Mouse (Mus musculus) midbrain, postnatal 0 days (tissue): ENCODE data around the gene Fcer1g. TPM values are rescaled to one million over a fixed set of nuclear protein-coding genes. Genes with fewer than 3 reads are reported as not detected.

Experiments used
- ATAC-seq: fragments of 200-750 bp; cut with Nextera tagmentation; 2 replicates; pipeline ENCODE4 v1.8.0; 2017; ENCODE audit warnings: moderate number of reproducible peaks, mild to moderate bottlenecking, moderate TSS enrichment, moderate library complexity; ENCODE audit not compliant: low FRiP score
- DNase-seq: peaks from one replicate; pipeline ENCODE4 v3.0.0-alpha.2; 2015; ENCODE audit warnings: low spot score
- H3K27ac ChIP-seq: fragments of 300-500 bp; sonication (generic); 2 replicates; pipeline ENCODE4 v1.5.1; 2014; ENCODE audit warnings: low read depth, mild to moderate bottlenecking, low read length, mixed read lengths
- H3K27me3 ChIP-seq: fragments of 300-500 bp; sonication (generic); 2 replicates; pipeline ENCODE4 v1.6.1; 2014; ENCODE audit warnings: low read length, control low read depth, mixed read lengths; ENCODE audit not compliant: insufficient read depth
- H3K36me3 ChIP-seq: fragments of 300-500 bp; sonication (generic); 2 replicates; pipeline ENCODE4 v1.6.1; 2014; ENCODE audit warnings: low read length, control low read depth, mixed read lengths; ENCODE audit not compliant: insufficient read depth
- H3K4me1 ChIP-seq: fragments of 300-500 bp; sonication (generic); 2 replicates; pipeline ENCODE4 v1.6.1; 2014; ENCODE audit warnings: mild to moderate bottlenecking, control low read depth, antibody characterized with exemption, low read length, mixed read lengths; ENCODE audit not compliant: insufficient read depth
- H3K4me2 ChIP-seq: fragments of 300-500 bp; sonication (generic); 2 replicates; pipeline ENCODE4 v1.6.1; 2014; ENCODE audit warnings: low read depth, mild to moderate bottlenecking, low read length, mixed read lengths; ENCODE audit not compliant: poor library complexity, severe bottlenecking
- H3K4me3 ChIP-seq: fragments of 300-500 bp; sonication (generic); 2 replicates; pipeline ENCODE4 v1.5.1; 2014; ENCODE audit warnings: low read depth, mild to moderate bottlenecking, low read length, moderate library complexity
- H3K9ac ChIP-seq: fragments of 300-500 bp; sonication (generic); replicated peaks from 2 replicates; pipeline ENCODE4 v1.6.1; 2014; ENCODE audit warnings: mild to moderate bottlenecking, low read length, moderate library complexity, mixed read lengths; ENCODE audit not compliant: poor library complexity, severe bottlenecking
- H3K9me3 ChIP-seq: fragments of 300-500 bp; sonication (generic); 2 replicates; pipeline ENCODE4 v1.6.1; 2016; ENCODE audit warnings: low read length, control low read depth
- CTCF ChIP-seq: IDR thresholded peaks from 2 replicates; pipeline ENCODE4 v1.5.1; 2016; ENCODE audit warnings: antibody characterized with exemption, mild to moderate bottlenecking
- WGBS: fragments of 180-500 bp; shearing (Covaris S2); extraction: QIAGEN DNeasy Blood & Tissue Kit; methylation state at CpG from one replicate; pipeline ENCODE4 v1.1.7; 2014; 5-methylcytosine and 5-hydroxymethylcytosine counted together
- polyA plus RNA-seq: library from polyadenylated mRNA; unstranded; fragments of >200 nt; fragmentation: Nextera tagmentation; extraction: Ambion mirVana; gene quantifications from 2 replicates; pipeline ENCODE4 v1.2.1, GENCODE M21; 2015
- total RNA-seq: library from RNA; depleted of rRNA; stranded (reverse); fragments of >200 nt; gene quantifications from 2 replicates; pipeline ENCODE4 v1.2.3, GENCODE M21; 2014; rRNA removed

The Fcer1g gene
- total RNA-seq (21.3 and 25.9 TPM in 2 replicates), polyA plus RNA-seq (30.5 and 31.1 TPM in 2 replicates)

- 89% methylated on average over 14 of the region's 14 CpGs for WGBS
- Histone ChIP-seq H3K4me2 (no peak within 1 kb of the TSS), H3K4me3 (no peak within 1 kb of the TSS), H3K4me1 (no peaks in the 10 kb centered on the region), H3K27me3 (no peaks in the 10 kb centered on the region), H3K27ac (no peak within 1 kb of the TSS), H3K36me3 (peaks cover 51% of the 10 kb centered on the region), H3K9ac (no peak within 1 kb of the TSS), H3K9me3 (no peaks in the 10 kb centered on the region)
- DNase-seq (no peak), ATAC-seq (no peak)
- TF ChIP-seq CTCF, result no peak
These were observed at the start of gene Fcer1g for GRCm38 (mm10) chr1:171234126-171234525. Fcer1g (minus strand) TSS chr1:171234365.

GRCm38 (mm10) chr1:171283188-171284160 lies 49.3 kb upstream of the Fcer1g start:
- ATAC-seq, result no peak
- Histone ChIP-seq H3K27ac (no peak overlapping the region), H3K4me2 (no peak overlapping the region), H3K27me3 (no peaks in the 10 kb centered on the region), H3K4me1 (peaks cover 9% of the 10 kb centered on the region), H3K4me3 (no peak overlapping the region), H3K9me3 (no peaks in the 10 kb centered on the region), H3K9ac (no peak overlapping the region), H3K36me3 (peaks cover 28% of the 10 kb centered on the region)
- DNase-seq, result no peak
- TF ChIP-seq CTCF, result no peak
- WGBS, result 93% methylated on average over 18 of the region's 18 CpGs

- no peak for TF ChIP-seq CTCF
- Histone ChIP-seq H3K27ac (0 out of 2 replicates have a peak overlapping the region, but pooled peaks have one; percentile 38), H3K4me2 (no peak overlapping the region), H3K4me3 (no peak overlapping the region), H3K9me3 (no peaks in the 10 kb centered on the region), H3K27me3 (no peaks in the 10 kb centered on the region), H3K4me1 (peaks cover 3% of the 10 kb centered on the region), H3K9ac (no peak overlapping the region), H3K36me3 (peaks cover 40% of the 10 kb centered on the region)
- ATAC-seq, result no peak
- DNase-seq, result no peak
- 81% methylated on average over 18 of the region's 18 CpGs for WGBS
These were observed 48.1 kb upstream of the Fcer1g start for GRCm38 (mm10) chr1:171282086-171282805.

GRCm38 (mm10) chr1:171281528-171281923 lies 47.4 kb upstream of the Fcer1g start:
- Histone ChIP-seq H3K9me3 (no peaks in the 10 kb centered on the region), H3K4me3 (peak overlapping the region; percentile 60), H3K27ac (peak overlapping the region; percentile 66), H3K27me3 (no peaks in the 10 kb centered on the region), H3K36me3 (peaks cover 47% of the 10 kb centered on the region), H3K4me1 (peaks cover 3% of the 10 kb centered on the region), H3K4me2 (peak overlapping the region; percentile 68), H3K9ac (peak overlapping the region; percentile 37; the same call in 1 of the 2 replicates)
- ATAC-seq, result peak; percentile 41
- peak; percentile 75 for DNase-seq
- WGBS, result 0% methylated on average over 10 of the region's 10 CpGs
- peak; percentile 71 for TF ChIP-seq CTCF

- ATAC-seq (peak; percentile 97), DNase-seq (peak; percentile 99)
- 0% methylated on average over 26 of the region's 26 CpGs for WGBS
- Histone ChIP-seq H3K4me3 (peak within 1 kb of the TSS; percentile 60), H3K36me3 (peaks cover 50% of the 10 kb centered on the region), H3K9me3 (no peaks in the 10 kb centered on the region), H3K4me1 (peaks cover 3% of the 10 kb centered on the region), H3K9ac (peak within 1 kb of the TSS; percentile 63), H3K27ac (peak within 1 kb of the TSS; percentile 66), H3K4me2 (peak within 1 kb of the TSS; percentile 88), H3K27me3 (no peaks in the 10 kb centered on the region)
- TF ChIP-seq CTCF, result no peak
These were observed 46.9 kb upstream of the Fcer1g start, which contains the start of gene Ppox for GRCm38 (mm10) chr1:171280916-171281527. Ppox (minus strand) TSS chr1:171281186.
